9 mouse cellular contexts compared by ENCODE assay signal in the genomic region with DNA sequence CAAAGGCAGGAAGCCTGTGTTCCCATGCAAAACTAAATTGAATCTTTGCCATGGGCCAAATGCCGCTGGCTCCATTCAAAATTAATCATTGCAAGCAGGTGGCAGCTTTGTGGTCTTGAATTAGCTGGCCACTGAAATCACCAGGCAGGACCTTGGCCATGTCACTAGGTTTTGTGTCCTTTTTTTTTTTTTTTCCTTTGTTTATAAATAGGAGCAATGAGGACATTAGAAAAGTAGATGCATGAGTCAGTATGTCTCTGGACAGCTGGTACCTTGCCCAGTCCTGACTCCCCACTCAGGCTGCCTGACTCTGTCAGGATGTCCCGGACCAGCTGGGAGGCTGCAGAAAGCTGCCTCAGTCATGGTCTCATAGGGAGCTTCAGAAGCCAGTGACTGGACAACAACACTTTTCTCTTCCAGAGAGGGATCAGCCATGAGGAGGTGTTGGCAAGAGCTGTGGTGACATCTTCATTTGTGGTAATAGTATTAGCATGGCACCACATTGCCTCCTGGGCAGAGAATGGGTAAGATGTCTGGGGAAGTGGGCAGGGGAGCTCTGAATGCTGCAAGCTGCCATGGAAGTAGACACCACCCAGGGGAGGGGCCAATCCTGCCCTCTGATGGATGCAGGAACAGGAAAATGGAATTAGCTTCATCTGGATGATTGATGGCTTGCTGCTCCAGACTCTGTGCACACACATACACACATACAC. TPM values are rescaled to one million over a fixed set of nuclear protein-coding genes. Genes with fewer than 3 reads are reported as not detected.
DNase-seq lines count a peak whose midpoint lies in the region; ATAC-seq and TF ChIP-seq lines count a peak whose summit lies in the region.
"Had no signal": no experiment of that assay in that cellular context is flagged by ENCODE, and none has a peak within 500 bp of the region (broad histone marks: within the 10 kb centered on the region; RNA-seq: fewer than 3 reads in every experiment).

No protein-coding gene starts in this region.

- no peak for DNase-seq in hindbrain, embryonic 14.5 days (ENCODE audit: low spot score)
- DNase-seq in hindbrain, embryonic 11.5 days (ENCODE audit: low spot score) = no peak
- peak; percentile 21 for DNase-seq in adipocyte (ENCODE audit: low spot score)
- peak; percentile 33 to 47 for DNase-seq in heart, postnatal 14 days
- DNase-seq in ovary, adult 18-20 months (ENCODE audit: low spot score) = no peak

- H3K4me3 ChIP-seq in hindbrain, embryonic 14.5 days (replicated peaks; ENCODE audit: low read length) = no peak overlapping the region
- H3K4me3 ChIP-seq in hindbrain, embryonic 11.5 days (ENCODE audit: low read depth, low read length) = no peak overlapping the region
- no peak overlapping the region for H3K4me3 ChIP-seq in C2C12 (ENCODE audit: insufficient read depth, poor library complexity, severe bottlenecking)
- no peak overlapping the region for H3K4me3 ChIP-seq in intestine, embryonic 16.5 days (ENCODE audit: low read length)
- H3K4me3 ChIP-seq: erythroblast, embryonic 14.5 days; liver, embryonic 12.5 days had no signal

- no peaks in the 10 kb centered on the region for H3K4me1 ChIP-seq in hindbrain, embryonic 14.5 days (replicated peaks; ENCODE audit: control insufficient read depth, insufficient read depth, low read length)
- H3K4me1 ChIP-seq in hindbrain, embryonic 11.5 days (replicated peaks; ENCODE audit: control insufficient read depth, insufficient read depth, low read length) = no peaks in the 10 kb centered on the region
- H3K4me1 ChIP-seq in intestine, embryonic 16.5 days (ENCODE audit: control insufficient read depth, insufficient read depth, low read length) = no peaks in the 10 kb centered on the region; the same call in 1 of the 2 replicates
- H3K4me1 ChIP-seq: liver, embryonic 12.5 days had no signal

- no peak overlapping the region for H3K4me2 ChIP-seq in hindbrain, embryonic 14.5 days (replicated peaks)
- H3K4me2 ChIP-seq in hindbrain, embryonic 11.5 days (replicated peaks; ENCODE audit: low read depth, low read length) = no peak overlapping the region
- H3K4me2 ChIP-seq in intestine, embryonic 16.5 days (ENCODE audit: low read depth, low read length) = no peak overlapping the region
- H3K4me2 ChIP-seq: liver, embryonic 12.5 days had no signal

- H3K9me3 ChIP-seq in hindbrain, embryonic 14.5 days (ENCODE audit: control insufficient read depth, low read length) = no peaks in the 10 kb centered on the region
- no peaks in the 10 kb centered on the region for H3K9me3 ChIP-seq in hindbrain, embryonic 11.5 days (ENCODE audit: control insufficient read depth, low read length)
- H3K9me3 ChIP-seq in intestine, embryonic 16.5 days (ENCODE audit: control insufficient read depth, low read length) = no peaks in the 10 kb centered on the region
- H3K9me3 ChIP-seq: liver, embryonic 12.5 days had no signal

- peak; percentile 59; the same call in 1 of the 2 replicates for ATAC-seq in hindbrain, embryonic 14.5 days (ENCODE audit: low FRiP score)
- ATAC-seq in hindbrain, embryonic 11.5 days (ENCODE audit: low FRiP score) = no peak
- ATAC-seq in intestine, embryonic 16.5 days = no peak
- ATAC-seq: liver, embryonic 12.5 days had no signal

- 48% methylated on average over 2 of the region's 2 CpGs for WGBS in hindbrain, embryonic 14.5 days
- 78% methylated on average over 2 of the region's 2 CpGs for WGBS in hindbrain, embryonic 11.5 days
- WGBS in intestine, embryonic 16.5 days = 72% methylated on average over 2 of the region's 2 CpGs

- H3K27me3 ChIP-seq in hindbrain, embryonic 14.5 days (ENCODE audit: control insufficient read depth, insufficient read depth, low read length) = no peaks in the 10 kb centered on the region
- no peaks in the 10 kb centered on the region for H3K27me3 ChIP-seq in hindbrain, embryonic 11.5 days (ENCODE audit: control insufficient read depth, insufficient read depth, low read length)
- no peaks in the 10 kb centered on the region for H3K27me3 ChIP-seq in C2C12 (ENCODE audit: control insufficient read depth, insufficient read depth, insufficient read length)
- H3K27me3 ChIP-seq in intestine, embryonic 16.5 days (replicated peaks; ENCODE audit: control insufficient read depth, insufficient read depth, low read length) = no peaks in the 10 kb centered on the region

- H3ac ChIP-seq in C2C12 (ENCODE audit: control insufficient read depth, insufficient read length, low read depth) = no peak overlapping the region

- H3K79me3 ChIP-seq in C2C12 (ENCODE audit: low read depth) = no peaks in the 10 kb centered on the region

- H3K9ac ChIP-seq in hindbrain, embryonic 14.5 days = no peak overlapping the region
- no peak overlapping the region for H3K9ac ChIP-seq in hindbrain, embryonic 11.5 days (ENCODE audit: low read depth, low read length)
- H3K9ac ChIP-seq in intestine, embryonic 16.5 days (ENCODE audit: low read depth, low read length) = no peak overlapping the region
- H3K9ac ChIP-seq: liver, embryonic 12.5 days had no signal

- no peaks in the 10 kb centered on the region for H3K36me3 ChIP-seq in hindbrain, embryonic 14.5 days (replicated peaks; ENCODE audit: control insufficient read depth, insufficient read depth)
- H3K36me3 ChIP-seq in hindbrain, embryonic 11.5 days (ENCODE audit: control insufficient read depth, insufficient read depth, low read length) = no peaks in the 10 kb centered on the region
- no peaks in the 10 kb centered on the region for H3K36me3 ChIP-seq in C2C12 (ENCODE audit: control insufficient read depth, insufficient read depth)
- no peaks in the 10 kb centered on the region for H3K36me3 ChIP-seq in intestine, embryonic 16.5 days (ENCODE audit: control insufficient read depth, insufficient read depth, low read length)
- H3K36me3 ChIP-seq: liver, embryonic 12.5 days had no signal

- no peaks in the 10 kb centered on the region for H3K79me2 ChIP-seq in C2C12 (ENCODE audit: control insufficient read depth, insufficient read depth)

- TF ChIP-seq CTCF in C2C12 (IDR thresholded peaks at IDR 0.05; ENCODE audit: control insufficient read depth, insufficient read depth, insufficient read length) = no peak

- intact Hi-C loops in heart, postnatal 14 days (cut with DNase I) = no loop called here

- H3K27ac ChIP-seq in hindbrain, embryonic 14.5 days = no peak overlapping the region
- no peak overlapping the region for H3K27ac ChIP-seq in hindbrain, embryonic 11.5 days (ENCODE audit: low read depth, low read length)
- H3K27ac ChIP-seq in intestine, embryonic 16.5 days (ENCODE audit: low read length) = no peak overlapping the region
- H3K27ac ChIP-seq: liver, embryonic 12.5 days had no signal

TF ChIP-seq in C2C12, 6 proteins besides CTCF, POLR2A, EP300 and RAD21:
- TF ChIP-seq MYOD1 (IDR thresholded peaks at IDR 0.05; ENCODE audit: control insufficient read depth, insufficient read length, low read depth) (peak; percentile 32), MYOG (IDR thresholded peaks at IDR 0.05; ENCODE audit: control insufficient read depth, extremely low read depth, insufficient read length) (no peak), USF1 (IDR thresholded peaks at IDR 0.05; ENCODE audit: low read depth) (no peak), FOSL1 (IDR thresholded peaks at IDR 0.05; ENCODE audit: insufficient read depth, low read length, poor library complexity, severe bottlenecking) (no peak)

RNA-seq across cellular contexts. Expression of a gene that starts 55.4 kb away (rescaled TPM):
- polyA plus RNA-seq in hindbrain, embryonic 14.5 days (2014; fragmentation: Nextera tagmentation; extraction: Ambion mirVana) = 25.4 and 37.4 TPM in 2 replicates
- 103 and 121 TPM in 2 replicates for polyA plus RNA-seq in hindbrain, embryonic 11.5 days (2014; fragmentation: Nextera tagmentation; extraction: Ambion mirVana)
- polyA plus RNA-seq in C2C12 (2012; fragmentation: generic; extraction: Trizol) = 7.0 TPM
- 1 to 10 TPM; 4.6 to 5.6 TPM for total RNA-seq in heart, postnatal 14 days (2021)
- 2.1 and 2.4 TPM in 2 replicates for polyA plus RNA-seq in intestine, embryonic 16.5 days (2015; fragmentation: Nextera tagmentation; extraction: Ambion mirVana)
- polyA plus RNA-seq: erythroblast, embryonic 14.5 days had no signal

Comparison
In these comparisons a context has a peak if more than half of its experiments do, and no peak if none do; other contexts are left out.
1. DNase-seq: peak in adipocyte (single experiment) and heart, postnatal 14 days (2 of 2); none in hindbrain, embryonic 14.5 days (single experiment), hindbrain, embryonic 11.5 days (single experiment) and ovary, adult 18-20 months (single experiment).